Mouse (Mus musculus) olfactory bulb, adult 2 months (tissue): ENCODE measurements around the gene Rgs11. TPM values are rescaled to one million over a fixed set of nuclear protein-coding genes. Genes with fewer than 3 reads are reported as not detected.
A peak's percentile ranks its signal among the peaks of the same experiment; 100 is the strongest.

Source experiments
- H3K27ac ChIP-seq: fragments of 200-500 bp; 2 replicates; pipeline ENCODE4 v1.5.1; 2012; ENCODE audit warnings: low read depth, low read length; ENCODE audit not compliant: insufficient read depth
- H3K4me1 ChIP-seq: fragments of 200-500 bp; 2 replicates; pipeline ENCODE4 v1.6.1; 2012; ENCODE audit warnings: low read length; ENCODE audit not compliant: control insufficient read depth, insufficient read depth
- H3K4me3 ChIP-seq: fragments of 200-500 bp; 2 replicates; pipeline ENCODE4 v1.5.1; 2012; ENCODE audit warnings: mild to moderate bottlenecking, low read depth, low read length, moderate library complexity; ENCODE audit not compliant: insufficient read depth
- CTCF ChIP-seq: fragments of 200-500 bp; IDR thresholded peaks from 2 replicates; pipeline ENCODE4 v1.5.1; 2012; ENCODE audit warnings: low read depth, mild to moderate bottlenecking, low read length, moderate library complexity; ENCODE audit not compliant: insufficient read depth
- POLR2A ChIP-seq: fragments of 200-500 bp; IDR thresholded peaks from 2 replicates; pipeline ENCODE4 v1.6.1; 2012; ENCODE audit warnings: mild to moderate bottlenecking, low read depth, low read length, moderate library complexity; ENCODE audit not compliant: insufficient read depth
- WGBS: fragments of 180-500 bp; shearing (Covaris S2); methylation state at CpG from one replicate; pipeline ENCODE4 v1.1.7; 2018; 5-methylcytosine and 5-hydroxymethylcytosine counted together
- polyA plus RNA-seq: library from polyadenylated mRNA; stranded (reverse); fragments of >200 nt; gene quantifications from 2 replicates; pipeline ENCODE4 v1.2.4, GENCODE M21; 2012; ENCODE audit warnings: low replicate concordance; ENCODE audit not compliant: missing spikeins, insufficient read depth, insufficient read length

Gene Rgs11
- polyA plus RNA-seq, 1 experiment: not detected

DNA sequence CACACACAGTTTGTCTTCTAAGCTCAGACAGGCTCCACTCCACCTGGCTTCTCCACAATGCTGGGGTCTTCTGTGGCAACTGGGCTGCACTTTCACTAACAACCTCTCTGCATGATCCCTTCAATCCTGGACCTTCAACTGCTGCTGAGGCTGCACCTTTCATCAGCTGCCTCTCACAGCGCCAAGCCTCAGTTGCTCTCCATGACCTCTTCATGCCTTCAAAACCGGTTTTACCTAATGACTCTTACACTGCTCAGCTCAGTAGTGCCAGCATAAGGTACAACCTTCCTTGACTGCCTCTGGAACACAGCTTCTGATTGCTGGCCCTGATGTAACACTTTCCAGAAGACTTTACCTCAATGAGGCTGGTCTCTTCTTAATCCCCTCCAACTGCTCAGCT lies 18.8 kb downstream of the Rgs11 start:
- H3K4me3 ChIP-seq: no peak overlapping the region
- no peaks in the 10 kb centered on the region for H3K4me1 ChIP-seq
- no peak overlapping the region for H3K27ac ChIP-seq
- TF ChIP-seq POLR2A (no peak), CTCF (no peak)
- 76% methylated on average over 2 of the region's 2 CpGs for WGBS

DNA sequence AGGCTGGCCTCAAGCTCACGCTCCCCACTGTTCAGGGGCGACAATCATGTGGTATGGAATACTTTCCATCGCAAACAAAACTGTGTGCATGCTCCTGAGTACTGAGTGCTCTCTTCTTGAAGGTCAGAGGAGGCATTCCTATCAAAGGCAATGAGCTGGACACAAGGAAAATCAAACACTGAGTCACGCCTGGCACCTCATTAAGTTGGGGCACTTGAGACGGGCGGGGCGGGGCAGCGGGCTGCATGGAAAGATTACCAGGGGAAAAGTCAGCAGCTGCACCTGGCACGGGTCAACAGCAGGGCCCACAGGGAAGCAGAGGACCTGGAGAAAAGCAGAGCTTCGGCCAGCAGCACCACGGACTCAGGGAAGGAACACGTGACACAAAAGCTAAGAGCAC lies 22.4 kb downstream of the Rgs11 start:
- 85% methylated on average over 12 of the region's 12 CpGs for WGBS
- Histone ChIP-seq H3K4me1 (no peaks in the 10 kb centered on the region), H3K4me3 (no peak overlapping the region), H3K27ac (no peak overlapping the region)
- TF ChIP-seq CTCF (no peak), POLR2A (no peak)

DNA sequence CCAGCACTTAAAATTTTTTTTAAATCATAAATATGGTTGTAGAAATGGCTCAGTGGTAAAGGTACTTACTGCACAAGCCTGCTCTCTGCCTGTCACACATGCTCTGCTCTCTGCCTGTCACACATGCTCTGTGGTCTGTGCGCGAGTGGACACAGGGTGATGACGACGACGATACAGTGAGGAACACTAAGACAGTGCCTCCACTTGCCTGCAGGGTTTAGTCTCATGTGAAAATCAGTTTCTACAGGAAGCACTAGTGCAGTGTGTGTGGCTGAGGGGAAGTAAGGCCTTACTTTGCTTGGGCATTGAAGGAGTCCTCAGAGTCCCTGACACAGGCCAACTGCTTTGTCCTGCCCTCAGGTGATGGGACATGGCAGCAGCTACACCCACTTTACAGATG lies 27.0 kb downstream of the Rgs11 start:
- Histone ChIP-seq H3K27ac (no peak overlapping the region), H3K4me1 (no peaks in the 10 kb centered on the region), H3K4me3 (no peak overlapping the region)
- WGBS: 95% methylated on average over 5 of the region's 5 CpGs
- TF ChIP-seq POLR2A: no peak
- no peak for TF ChIP-seq CTCF

DNA sequence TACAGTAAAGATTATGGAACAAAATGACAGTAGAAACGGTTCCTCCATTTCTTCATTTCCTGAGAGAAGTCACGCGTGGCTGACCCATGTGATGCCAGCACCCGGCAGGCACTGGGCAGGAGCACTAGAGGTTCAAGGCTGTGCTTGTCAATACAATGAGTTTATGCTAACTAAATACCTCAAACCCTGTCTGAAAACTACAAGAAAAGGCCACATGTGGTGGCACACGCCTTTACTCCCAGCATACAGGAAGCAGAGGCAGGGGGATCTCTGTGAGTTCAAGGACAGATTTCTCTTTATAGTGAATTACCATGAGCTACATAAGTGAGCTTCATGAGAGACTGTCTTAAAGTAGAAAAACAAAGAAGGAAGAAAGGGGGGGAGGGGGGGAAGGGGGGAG lies 28.4 kb downstream of the Rgs11 start:
- TF ChIP-seq POLR2A: no peak
- TF ChIP-seq CTCF: no peak
- WGBS: 89% methylated on average over 5 of the region's 5 CpGs

DNA sequence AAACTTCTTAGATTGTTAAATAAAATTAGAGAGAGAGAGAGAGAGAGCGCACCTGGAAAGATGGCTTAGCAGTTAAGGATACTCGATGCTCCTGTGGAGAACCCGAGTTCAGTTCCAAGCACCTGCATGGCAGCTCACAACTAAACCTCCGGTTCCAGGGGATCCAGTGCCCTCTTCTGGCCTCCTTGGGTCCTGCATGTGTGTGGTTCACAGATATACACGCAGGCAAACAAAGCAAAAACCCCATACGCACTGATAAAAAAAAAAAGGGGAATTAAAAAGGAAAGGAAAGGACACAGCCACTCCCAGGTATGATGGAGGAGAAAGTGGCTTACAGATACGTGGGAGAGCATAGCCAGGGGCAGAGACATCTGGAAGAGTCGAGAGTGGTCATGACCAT lies 30.1 kb downstream of the Rgs11 start:
- H3K4me1 ChIP-seq: peaks cover 9% of the 10 kb centered on the region
- no peak overlapping the region for H3K4me3 ChIP-seq
- H3K27ac ChIP-seq: no peak overlapping the region
- 83% methylated on average over 8 of the region's 8 CpGs for WGBS
- no peak for TF ChIP-seq POLR2A
- TF ChIP-seq CTCF: 0 out of 2 replicates have a peak, but pooled peaks have one; percentile 17

More for the DNA sequence above, 28.4 kb downstream of the Rgs11 start:
- no peak overlapping the region for H3K4me3 ChIP-seq
- peaks cover 6% of the 10 kb centered on the region for H3K4me1 ChIP-seq
- H3K27ac ChIP-seq: no peak overlapping the region

GRCm38 (mm10) chr17:26234386-26234785 lies 31.6 kb downstream of the Rgs11 start:
- 84% methylated on average over 8 of the region's 8 CpGs for WGBS
- no peak overlapping the region for H3K4me3 ChIP-seq
- H3K27ac ChIP-seq: peak overlapping the region; percentile 12; the same call in 1 of the 2 replicates
- TF ChIP-seq POLR2A: no peak
- no peak for TF ChIP-seq CTCF
- H3K4me1 ChIP-seq: peaks cover 9% of the 10 kb centered on the region

- WGBS: 29% methylated on average over 13 of the region's 13 CpGs
- H3K27ac ChIP-seq: peak overlapping the region; percentile 94
- TF ChIP-seq CTCF (no peak), POLR2A (no peak)
- peaks cover 9% of the 10 kb centered on the region for H3K4me1 ChIP-seq
- no peak overlapping the region for H3K4me3 ChIP-seq
Measured at GRCm38 (mm10) chr17:26235077-26235815, 32.5 kb downstream of the Rgs11 start.

- H3K27ac ChIP-seq: no peak overlapping the region
- no peak for TF ChIP-seq POLR2A
- TF ChIP-seq CTCF: no peak
- H3K4me1 ChIP-seq: peaks cover 11% of the 10 kb centered on the region
- 89% methylated on average over 10 of the region's 10 CpGs for WGBS
- no peak overlapping the region for H3K4me3 ChIP-seq
Measured at GRCm38 (mm10) chr17:26237667-26238066, 34.9 kb downstream of the Rgs11 start.

GRCm38 (mm10) chr17:26239551-26239950 lies 36.8 kb downstream of the Rgs11 start:
- WGBS: 39% methylated on average over 2 of the region's 2 CpGs
- TF ChIP-seq POLR2A: no peak
- no peak for TF ChIP-seq CTCF
- Histone ChIP-seq H3K4me1 (peaks cover 15% of the 10 kb centered on the region), H3K4me3 (no peak overlapping the region), H3K27ac (no peak overlapping the region)
